Mouse (Mus musculus) heart, adult 9 months (tissue): Measurements from ENCODE around the gene March1.
"Not testable (repeated sequence)": the region's sequence is repeated elsewhere in the genome, so short reads cannot be mapped to it uniquely, and the experiment has no call there.

Experiments
- DNase-seq, 2 experiments: peaks; one replicate each; pipeline ENCODE4 v3.0.0; 2022; ENCODE audit warnings: low spot score in 2 of 2

March1 gene

GRCm38 (mm10) chr8:66413101-66413500, 795.4 kb downstream of the March1 start:
- DNase-seq: no peak

- no peak for DNase-seq
Observed at GRCm38 (mm10) chr8:66415234-66415633, 797.5 kb downstream of the March1 start.

- DNase-seq: not testable (repeated sequence)
Observed at GRCm38 (mm10) chr8:66417591-66417990, 799.9 kb downstream of the March1 start.

GRCm38 (mm10) chr8:66430639-66431038, 812.9 kb downstream of the March1 start:
- no peak for DNase-seq

- no peak for DNase-seq
Observed at GRCm38 (mm10) chr8:66433577-66433976, 815.9 kb downstream of the March1 start.

- peak in 1 of 2 experiments; percentile 2 for DNase-seq
Observed at GRCm38 (mm10) chr8:66436804-66437203, 819.1 kb downstream of the March1 start.

- DNase-seq: peak; percentile 8 to 34
Observed at GRCm38 (mm10) chr8:66437929-66438328, 820.2 kb downstream of the March1 start.

- peak; percentile 41 to 56 for DNase-seq
Observed at GRCm38 (mm10) chr8:66438468-66438867, 820.8 kb downstream of the March1 start.

GRCm38 (mm10) chr8:66441123-66441522, 823.4 kb downstream of the March1 start:
- no peak for DNase-seq

- no peak for DNase-seq
Observed at GRCm38 (mm10) chr8:66442778-66443177, 825.1 kb downstream of the March1 start.

- DNase-seq: peak in 1 of 2 experiments; percentile 2
Observed at GRCm38 (mm10) chr8:66444141-66444540, 826.4 kb downstream of the March1 start.

GRCm38 (mm10) chr8:66445351-66445750, 827.7 kb downstream of the March1 start:
- DNase-seq: no peak

- no peak for DNase-seq
Observed at GRCm38 (mm10) chr8:66450691-66451090, 833.0 kb downstream of the March1 start.

- DNase-seq: no peak
Observed at GRCm38 (mm10) chr8:66457057-66457456, 839.4 kb downstream of the March1 start.

- no peak for DNase-seq
Observed at GRCm38 (mm10) chr8:66469821-66470220, 852.1 kb downstream of the March1 start.

- no peak for DNase-seq
Observed at GRCm38 (mm10) chr8:66476880-66477279, 859.2 kb downstream of the March1 start.

- peak; percentile 50 to 78 for DNase-seq
Observed at GRCm38 (mm10) chr8:66486084-66486763, 868.5 kb downstream of the March1 start, which contains the start of gene Tma16. Gene Tma16 (minus strand): TSS chr8:66486530.

- DNase-seq: no peak
Observed at GRCm38 (mm10) chr8:66488556-66488955, 870.9 kb downstream of the March1 start.

GRCm38 (mm10) chr8:66490624-66491023, 872.9 kb downstream of the March1 start:
- DNase-seq: no peak

- DNase-seq: peak; percentile 56 to 58
Observed at GRCm38 (mm10) chr8:66494496-66494895, 876.8 kb downstream of the March1 start.

- DNase-seq: peak; percentile 10 to 61
Observed at GRCm38 (mm10) chr8:66495726-66496125, 878.0 kb downstream of the March1 start.

- DNase-seq: peak; percentile 2 to 12
Observed at GRCm38 (mm10) chr8:66496998-66497577, 879.4 kb downstream of the March1 start.

- no peak for DNase-seq
Observed at GRCm38 (mm10) chr8:66503381-66503780, 885.7 kb downstream of the March1 start.
